Mouse (Mus musculus): ENCODE measurements at regions not wholly inside any gene's neighbourhood (a gene's known extent, or its start where the extent isn't known, plus 50 kb on each side); places are given as distances from the start of the nearest gene placed in this dataset.
A peak's percentile ranks its signal among the peaks of the same experiment; 100 is the strongest.

DNA sequence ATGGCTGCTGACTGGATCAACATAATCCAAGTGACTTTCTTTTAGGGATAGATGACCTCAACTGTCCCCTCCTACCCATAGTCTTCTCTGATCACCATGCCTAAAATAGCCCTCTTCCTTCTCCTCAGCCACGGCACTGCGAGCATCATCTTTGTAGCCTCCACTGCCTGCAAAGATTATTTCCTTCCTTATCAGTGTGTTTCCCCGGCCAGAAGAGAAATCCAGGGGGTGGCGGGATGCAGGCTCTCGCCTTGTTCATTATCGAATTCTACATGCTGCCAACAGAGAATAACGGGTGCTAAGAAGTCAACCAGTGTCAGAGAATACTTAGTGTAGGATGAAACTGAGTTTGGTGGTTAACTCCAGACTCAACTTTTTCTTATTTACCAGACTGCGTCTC is 180.0 kb upstream of the Ccdc122 start:
- ATAC-seq (no peak), DNase-seq (ENCODE audit: low read depth, low spot score) (no peak)
- H3K27me3 ChIP-seq: no peaks in the 10 kb centered on the region
- in situ Hi-C loops (cut with MboI; ENCODE audit: low pct_unique_long_range_greater_than_20kb): no loop called here
- ChIA-PET CTCF (no interaction called here), POLR2A (no interaction called here)
- no peak for TF ChIP-seq CTCF (IDR thresholded peaks at IDR 0.05)

DNA sequence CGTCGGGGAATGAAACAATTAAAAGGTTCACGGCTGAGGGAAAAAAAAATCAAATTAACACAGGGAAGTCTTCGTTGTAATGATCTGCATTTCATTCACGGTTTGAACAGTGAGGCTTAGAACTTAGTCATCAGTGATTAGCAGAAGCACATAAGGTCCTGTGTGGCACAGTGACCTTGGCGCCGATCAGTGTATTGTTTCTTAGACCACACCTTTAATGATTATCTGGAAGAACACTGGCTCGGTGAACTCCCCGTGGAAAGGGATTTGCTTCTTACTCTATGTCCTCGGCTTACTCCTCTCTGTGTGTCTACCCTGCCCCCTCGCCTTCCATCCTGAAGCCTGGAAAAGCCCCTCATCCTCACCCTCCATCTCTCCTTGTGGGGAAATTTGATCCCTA is 181.6 kb upstream of the Ccdc122 start:
- DNase-seq (ENCODE audit: low read depth, low spot score): no peak
- ChIA-PET CTCF (no interaction called here), POLR2A (no interaction called here)
- no peak for ATAC-seq
- no peak for TF ChIP-seq CTCF (IDR thresholded peaks at IDR 0.05)
- in situ Hi-C loops (cut with MboI; ENCODE audit: low pct_unique_long_range_greater_than_20kb): no loop called here
- no peaks in the 10 kb centered on the region for H3K27me3 ChIP-seq

DNA sequence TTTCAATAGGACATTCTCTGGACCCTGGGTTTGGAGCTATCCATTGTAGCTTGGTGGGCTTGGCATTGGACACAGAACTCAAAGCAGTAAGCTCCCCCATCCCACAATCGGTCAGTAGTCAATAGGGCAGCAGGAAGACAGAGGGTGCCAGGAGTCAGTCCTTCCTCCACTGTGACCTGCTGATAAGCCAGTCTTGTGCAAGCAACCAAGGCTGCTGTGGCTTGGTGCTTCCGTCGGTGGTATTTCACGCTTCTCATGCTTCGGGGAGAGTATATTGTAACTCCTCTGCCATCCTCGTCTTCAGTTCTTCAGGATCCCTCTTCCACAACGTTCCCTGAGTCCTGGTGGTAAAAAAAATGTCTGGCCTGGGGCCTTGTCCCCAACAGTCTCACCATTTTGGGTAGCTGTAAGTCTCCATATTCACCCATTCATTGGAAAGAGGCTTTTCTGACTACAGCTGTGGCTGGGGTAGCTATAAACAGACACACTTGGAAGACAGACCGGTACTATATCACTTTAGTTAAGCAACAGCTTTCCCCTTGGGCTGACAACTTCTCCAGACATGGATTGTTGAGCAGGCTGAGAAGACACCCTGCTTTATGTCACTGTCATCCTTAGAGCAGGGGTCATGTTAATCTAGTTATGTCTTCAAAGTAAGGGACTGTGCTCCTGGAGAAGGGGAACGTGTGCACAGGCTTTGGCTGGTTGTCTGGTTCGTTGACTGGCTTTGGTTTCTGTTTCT is 184.9 kb upstream of the Ccdc122 start:
- no peak for TF ChIP-seq CTCF (IDR thresholded peaks at IDR 0.05)
- ChIA-PET POLR2A (no interaction called here), CTCF (no interaction called here)
- ATAC-seq (no peak), DNase-seq (ENCODE audit: low read depth, low spot score) (no peak)
- H3K27me3 ChIP-seq: no peaks in the 10 kb centered on the region
- in situ Hi-C loops (cut with MboI; ENCODE audit: low pct_unique_long_range_greater_than_20kb): no loop called here

DNA sequence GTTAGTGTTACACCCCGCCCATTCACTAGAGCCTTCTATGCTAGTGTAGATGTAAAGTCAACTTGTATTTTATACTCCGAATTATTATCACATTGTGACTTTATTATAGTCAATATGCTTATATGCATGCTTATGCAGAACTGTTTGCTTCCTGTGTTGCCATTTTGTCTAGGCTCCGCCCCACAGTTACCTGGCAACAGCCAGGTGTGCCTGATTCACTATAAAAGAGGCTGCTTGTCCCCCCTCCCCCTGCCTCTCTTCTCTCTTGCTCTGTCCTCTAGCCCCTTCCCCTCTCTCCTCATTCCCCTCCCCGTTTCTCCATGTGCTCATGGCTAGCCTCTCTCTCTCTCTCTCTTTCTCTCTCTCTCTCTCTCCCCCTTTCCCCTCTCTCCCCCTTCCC is 185.9 kb upstream of the Ccdc122 start:
- ATAC-seq (no peak), DNase-seq (ENCODE audit: low read depth, low spot score) (no peak)
- POLR2A ChIA-PET: no interaction called here
- CTCF ChIA-PET: no interaction called here
- in situ Hi-C loops (cut with MboI; ENCODE audit: low pct_unique_long_range_greater_than_20kb): no loop called here
- no peak for TF ChIP-seq CTCF (IDR thresholded peaks at IDR 0.05)
- H3K27me3 ChIP-seq: no peaks in the 10 kb centered on the region

DNA sequence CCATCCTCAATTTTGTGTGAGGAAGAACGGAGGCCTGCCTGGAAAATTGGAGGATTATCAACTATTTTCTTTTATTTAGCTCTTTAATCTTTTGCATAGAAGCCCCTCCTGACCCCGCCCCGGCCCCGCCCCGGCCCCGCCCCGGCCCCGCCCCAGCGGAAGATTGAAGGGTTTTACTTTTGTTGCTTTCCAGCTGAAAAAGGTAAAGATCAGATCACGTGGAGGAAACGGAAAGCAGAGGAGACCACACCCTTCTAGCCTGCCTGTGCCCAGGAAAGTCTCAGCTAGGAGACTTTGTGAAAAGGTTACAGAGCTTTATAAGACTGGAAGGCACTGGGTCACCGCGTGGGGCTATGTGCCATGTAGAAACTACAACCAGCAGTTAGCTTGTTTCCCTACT is 186.5 kb upstream of the Ccdc122 start:
- POLR2A ChIA-PET: interaction anchor here (0.7 kb wide), 1 partner anchor 254 kb away, joined by 3 read pairs; no protein-coding TSS in a partner anchor
- CTCF ChIA-PET: no interaction called here
- DNase-seq (ENCODE audit: low read depth, low spot score): no peak
- ATAC-seq: no peak
- no peak for TF ChIP-seq CTCF (IDR thresholded peaks at IDR 0.05)
- in situ Hi-C loops (cut with MboI; ENCODE audit: low pct_unique_long_range_greater_than_20kb): no loop called here
- H3K27me3 ChIP-seq: no peaks in the 10 kb centered on the region

DNA sequence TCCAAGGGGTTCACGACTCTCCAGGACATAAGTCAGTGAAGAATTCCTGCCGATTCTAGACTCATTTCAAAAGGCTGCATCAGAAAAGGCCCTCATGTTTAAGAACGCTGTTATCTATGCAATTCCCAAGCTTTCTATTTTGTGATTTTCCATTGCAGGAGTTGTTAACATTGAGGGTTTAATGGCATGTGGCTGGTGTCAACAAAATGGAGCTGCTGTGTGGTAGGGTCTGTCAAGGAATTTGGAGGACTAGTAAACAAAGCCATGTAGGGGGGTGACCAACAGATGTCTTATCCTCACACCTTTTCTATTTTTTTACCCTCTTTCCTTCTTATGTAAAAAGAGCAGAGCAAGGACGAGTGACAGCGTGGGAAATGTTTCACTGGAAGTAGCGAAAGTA is 186.9 kb upstream of the Ccdc122 start:
- ATAC-seq: no peak
- H3K27me3 ChIP-seq: no peaks in the 10 kb centered on the region
- DNase-seq (ENCODE audit: low read depth, low spot score): no peak
- no peak for TF ChIP-seq CTCF (IDR thresholded peaks at IDR 0.05)
- ChIA-PET POLR2A (interaction anchor here (0.7 kb wide), 1 partner anchor 254 kb away, joined by 3 read pairs; no protein-coding TSS in a partner anchor), CTCF (interaction anchor here (0.9 to 1.2 kb wide), 2 partner anchors 11 to 15 kb away, joined by 5 to 6 read pairs; no protein-coding TSS in a partner anchor)
- in situ Hi-C loops (cut with MboI; ENCODE audit: low pct_unique_long_range_greater_than_20kb): no loop called here

DNA sequence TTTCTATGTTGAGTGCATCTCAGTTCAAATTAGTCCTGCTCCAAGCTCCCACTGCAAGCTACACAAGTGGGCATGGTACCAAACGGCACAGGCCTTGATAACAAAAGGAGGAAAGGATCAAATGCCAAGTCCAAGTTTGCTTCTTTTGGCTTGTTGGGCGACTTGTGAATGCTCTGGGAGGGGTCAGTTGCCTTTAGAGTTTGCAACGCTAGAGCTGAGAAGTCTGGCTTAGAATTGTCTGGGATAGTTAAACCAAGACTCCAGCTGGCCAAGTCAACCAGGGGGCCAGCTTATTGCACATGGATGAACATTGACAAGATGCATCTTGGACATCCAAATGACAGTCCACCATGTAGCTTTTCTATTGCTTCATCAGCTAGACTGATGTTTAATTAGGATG is 187.5 kb upstream of the Ccdc122 start:
- TF ChIP-seq CTCF (IDR thresholded peaks at IDR 0.05): no peak
- DNase-seq (ENCODE audit: low read depth, low spot score) (no peak), ATAC-seq (no peak)
- in situ Hi-C loops (cut with MboI; ENCODE audit: low pct_unique_long_range_greater_than_20kb): no loop called here
- H3K27me3 ChIP-seq: no peaks in the 10 kb centered on the region
- POLR2A ChIA-PET: no interaction called here
- CTCF ChIA-PET: interaction anchor here (0.9 to 1.2 kb wide), 2 partner anchors 11 to 14 kb away, joined by 5 to 6 read pairs; no protein-coding TSS in a partner anchor

DNA sequence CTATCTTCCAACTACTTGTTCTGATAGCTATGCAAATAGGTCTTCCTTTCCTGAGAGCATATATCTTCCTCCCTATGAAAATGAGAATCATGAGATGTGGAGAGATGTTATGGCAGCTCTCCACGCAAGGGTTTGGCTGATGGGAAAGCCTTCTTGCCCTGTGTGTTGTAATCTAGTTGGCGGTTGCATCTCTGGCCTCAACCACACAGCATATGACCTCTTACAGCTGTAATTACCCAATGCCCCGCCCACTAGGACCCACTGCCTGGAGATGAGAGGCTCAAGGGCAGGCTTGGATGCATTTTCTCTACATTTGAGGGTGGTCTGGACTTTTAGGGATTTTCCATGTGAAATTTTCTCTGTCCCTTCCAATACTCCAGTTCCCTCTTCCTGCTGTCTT is 190.9 kb upstream of the Ccdc122 start:
- DNase-seq (ENCODE audit: low read depth, low spot score) (no peak), ATAC-seq (no peak)
- in situ Hi-C loops (cut with MboI; ENCODE audit: low pct_unique_long_range_greater_than_20kb): no loop called here
- no peak for TF ChIP-seq CTCF (IDR thresholded peaks at IDR 0.05)
- POLR2A ChIA-PET: no interaction called here
- H3K27me3 ChIP-seq: no peaks in the 10 kb centered on the region
- CTCF ChIA-PET: interaction anchor here (1.3 kb wide), 1 partner anchor 28 kb away, joined by 3 read pairs; no protein-coding TSS in a partner anchor

DNA sequence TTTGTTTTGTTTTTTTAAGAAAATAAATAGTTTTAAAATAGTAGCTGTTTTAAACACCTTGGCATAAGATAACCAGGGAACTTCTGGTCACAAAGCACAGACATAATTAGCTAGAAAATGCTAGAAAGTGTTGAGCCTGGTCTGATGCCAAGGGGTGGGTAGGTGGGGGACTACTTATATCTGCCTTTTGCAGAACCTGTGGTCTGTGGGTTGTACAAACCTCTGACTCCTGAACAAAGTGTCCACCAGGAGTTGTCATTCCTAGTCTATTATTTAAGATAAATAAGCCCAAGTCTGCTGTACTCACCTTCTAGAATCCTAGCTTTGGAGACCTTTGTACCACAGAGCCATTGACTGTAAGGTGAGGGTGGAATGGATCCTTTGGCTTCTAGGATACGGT is 191.9 kb upstream of the Ccdc122 start:
- TF ChIP-seq CTCF (IDR thresholded peaks at IDR 0.05): no peak
- in situ Hi-C loops (cut with MboI; ENCODE audit: low pct_unique_long_range_greater_than_20kb): no loop called here
- no peak for ATAC-seq
- no peaks in the 10 kb centered on the region for H3K27me3 ChIP-seq
- no peak for DNase-seq (ENCODE audit: low read depth, low spot score)
- CTCF ChIA-PET: interaction anchor here (1.3 kb wide), 1 partner anchor 27 kb away, joined by 3 read pairs; no protein-coding TSS in a partner anchor
- POLR2A ChIA-PET: interaction anchor here (0.6 kb wide), 1 partner anchor 340 kb away, joined by 3 read pairs; no protein-coding TSS in a partner anchor

DNA sequence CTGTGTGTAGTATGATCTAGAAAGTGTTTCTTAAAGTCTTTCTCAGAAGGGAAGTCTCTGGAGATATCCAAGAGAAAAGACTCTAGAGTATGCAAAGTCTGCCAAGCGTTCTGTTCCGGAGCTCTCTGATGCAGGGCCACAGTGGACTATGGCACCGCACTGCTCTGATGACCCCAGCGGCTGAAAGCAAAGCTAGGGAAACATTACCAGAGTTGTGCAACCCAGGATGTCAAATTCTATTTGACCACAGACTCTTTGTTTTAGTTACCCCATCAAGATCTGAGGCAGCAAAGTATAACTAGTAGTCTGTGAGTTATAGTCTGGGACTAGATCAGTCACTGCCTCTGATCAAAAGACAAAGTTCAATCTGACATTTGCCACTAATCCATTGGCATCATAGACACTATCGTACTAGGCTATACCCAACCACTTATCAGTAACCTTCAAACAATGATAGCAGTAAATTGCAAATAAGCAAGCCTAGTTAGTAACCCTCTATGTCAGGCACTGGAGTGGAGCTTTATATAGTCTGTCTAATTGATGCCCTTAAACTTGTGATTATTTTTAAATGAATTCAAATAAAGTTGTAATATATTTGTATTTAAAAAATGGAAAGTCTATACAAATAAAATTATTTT is 198.9 kb upstream of the Ccdc122 start:
- ChIA-PET POLR2A (no interaction called here), CTCF (interaction anchor here (1.0 to 1.5 kb wide), 2 partner anchors 11 to 15 kb away, joined by 3 to 5 read pairs; no protein-coding TSS in a partner anchor)
- no peak for TF ChIP-seq CTCF (IDR thresholded peaks at IDR 0.05)
- in situ Hi-C loops (cut with MboI; ENCODE audit: low pct_unique_long_range_greater_than_20kb): no loop called here
- ATAC-seq (no peak), DNase-seq (ENCODE audit: low read depth, low spot score) (no peak)
- H3K27me3 ChIP-seq: no peaks in the 10 kb centered on the region

DNA sequence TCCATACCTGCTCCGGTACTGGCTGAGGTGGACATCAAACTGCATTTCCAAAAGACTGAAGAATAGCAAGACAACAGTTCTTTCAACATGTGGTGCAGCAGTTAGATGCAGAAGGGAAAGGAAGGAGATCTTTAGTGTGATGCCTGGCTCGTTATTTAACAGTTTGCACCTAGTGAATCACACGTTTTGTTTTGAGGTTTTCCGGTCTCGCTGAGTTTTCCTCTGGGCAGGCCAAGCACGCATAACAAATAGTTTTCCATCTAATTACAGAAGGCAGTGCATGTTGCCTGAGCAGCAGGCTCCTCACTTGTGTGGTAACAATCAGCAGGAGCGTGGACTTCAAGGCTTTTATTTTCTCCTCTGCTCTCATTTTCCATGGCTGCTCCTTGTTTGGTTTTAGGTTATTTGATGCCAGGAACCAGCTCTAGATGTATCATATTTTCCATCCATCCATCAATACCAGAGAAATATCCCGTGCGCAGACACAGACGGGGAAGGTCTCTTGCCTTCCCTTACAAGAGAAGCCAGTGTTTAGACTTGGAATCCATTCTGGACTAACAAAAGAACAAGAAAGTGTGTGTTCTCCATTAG is 199.6 kb upstream of the Ccdc122 start:
- POLR2A ChIA-PET: interaction anchor here (1.3 kb wide), 1 partner anchor 12 kb away, joined by 3 read pairs; no protein-coding TSS in a partner anchor
- in situ Hi-C loops (cut with MboI; ENCODE audit: low pct_unique_long_range_greater_than_20kb): no loop called here
- ATAC-seq (peak; percentile 44), DNase-seq (ENCODE audit: low read depth, low spot score) (no peak)
- no peak for TF ChIP-seq CTCF (IDR thresholded peaks at IDR 0.05)
- no peaks in the 10 kb centered on the region for H3K27me3 ChIP-seq
- CTCF ChIA-PET: no interaction called here
